Mouse (Mus musculus): ENCODE measurements at regions not wholly inside any gene's neighbourhood (a gene's known extent, or its start where the extent isn't known, plus 50 kb on each side); places are given as distances from the start of the nearest gene placed in this dataset.
A peak's percentile ranks its signal among the peaks of the same experiment; 100 is the strongest.

DNA sequence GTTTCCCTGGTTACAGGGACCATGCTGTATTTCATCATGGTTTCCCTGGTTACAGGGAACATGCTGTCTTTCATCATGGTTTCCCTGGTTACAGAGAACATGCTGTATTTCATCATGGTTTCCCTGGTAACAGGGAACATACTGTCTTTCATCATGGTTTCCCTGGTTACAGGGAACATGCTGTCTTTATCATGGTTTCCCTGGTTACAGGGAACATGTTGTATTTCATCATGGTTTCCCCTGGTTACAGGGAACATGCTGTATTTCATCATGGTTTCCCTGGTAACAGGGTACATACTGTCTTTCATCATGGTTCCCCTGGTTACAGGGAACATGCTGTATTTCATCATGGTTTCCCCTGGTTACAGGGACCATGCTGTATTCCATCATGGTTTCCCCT lies 1579.5 kb downstream of the 4930444P10Rik start:
- Histone ChIP-seq H3K4me1 (replicated peaks; ENCODE audit: control insufficient read depth, insufficient read depth, low read length) (no peaks in the 10 kb centered on the region), H3K27ac (ENCODE audit: low read length) (no peak overlapping the region), H3K36me3 (ENCODE audit: control insufficient read depth, insufficient read depth) (no peaks in the 10 kb centered on the region), H3K9ac (replicated peaks; ENCODE audit: low read depth, low read length) (no peak overlapping the region), H3K27me3 (replicated peaks; ENCODE audit: control insufficient read depth, insufficient read depth, low read length) (0 out of 2 replicates have a peak, but pooled peaks cover 2% of the 10 kb centered on the region), H3K9me3 (ENCODE audit: control insufficient read depth, low read length) (no peaks in the 10 kb centered on the region), H3K4me3 (replicated peaks; ENCODE audit: low read length) (no peak overlapping the region), H3K4me2 (ENCODE audit: low read length) (no peak overlapping the region)
- no peak for ATAC-seq

DNA sequence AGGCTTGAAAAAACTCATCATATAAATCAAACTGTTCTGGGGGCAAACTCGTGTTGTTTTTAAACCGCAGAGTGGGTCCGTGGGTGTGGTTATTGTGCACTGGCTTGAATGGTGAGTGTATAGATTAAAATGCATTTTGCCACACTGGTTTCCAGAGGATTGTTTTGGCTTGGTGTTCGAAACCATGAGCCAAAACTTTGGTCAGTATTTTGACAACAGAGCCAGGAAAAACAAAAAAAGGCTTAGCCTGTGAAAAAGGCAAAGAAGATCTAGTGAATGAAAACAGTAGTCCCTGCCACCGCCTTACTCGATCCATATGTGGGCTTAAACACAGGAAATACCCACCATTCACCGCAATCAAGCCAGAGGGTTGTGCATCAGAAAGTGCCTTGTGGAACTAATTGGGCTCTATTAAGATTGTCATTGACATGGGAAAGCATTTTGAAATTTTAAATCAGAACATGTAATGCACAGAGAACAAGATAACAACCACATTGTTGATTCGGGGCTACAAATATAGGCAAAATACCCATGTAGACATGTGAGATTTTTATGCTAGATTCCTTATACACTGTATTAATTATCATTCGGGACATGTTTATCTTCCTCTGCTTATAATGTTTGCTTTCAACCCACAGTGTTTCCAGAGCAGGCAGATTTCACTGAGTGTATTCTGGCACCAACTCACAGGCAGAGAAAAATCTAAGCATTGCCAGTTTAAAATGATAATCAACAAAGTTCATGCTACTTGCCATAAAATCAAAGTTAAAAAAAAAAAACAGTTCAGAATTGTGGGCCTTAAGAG lies 1580.4 kb downstream of the 4930444P10Rik start:
- Histone ChIP-seq H3K9me3 (ENCODE audit: control insufficient read depth, low read length) (no peaks in the 10 kb centered on the region), H3K4me2 (ENCODE audit: low read length) (no peak overlapping the region), H3K27ac (ENCODE audit: low read length) (no peak overlapping the region), H3K4me1 (replicated peaks; ENCODE audit: control insufficient read depth, insufficient read depth, low read length) (no peaks in the 10 kb centered on the region), H3K36me3 (ENCODE audit: control insufficient read depth, insufficient read depth) (no peaks in the 10 kb centered on the region), H3K4me3 (replicated peaks; ENCODE audit: low read length) (no peak overlapping the region), H3K9ac (replicated peaks; ENCODE audit: low read depth, low read length) (no peak overlapping the region), H3K27me3 (replicated peaks; ENCODE audit: control insufficient read depth, insufficient read depth, low read length) (peaks cover 5% of the 10 kb centered on the region)
- WGBS: 40% methylated on average over 9 of the region's 9 CpGs
- no peak; the same call in 1 of the 2 replicates for ATAC-seq

DNA sequence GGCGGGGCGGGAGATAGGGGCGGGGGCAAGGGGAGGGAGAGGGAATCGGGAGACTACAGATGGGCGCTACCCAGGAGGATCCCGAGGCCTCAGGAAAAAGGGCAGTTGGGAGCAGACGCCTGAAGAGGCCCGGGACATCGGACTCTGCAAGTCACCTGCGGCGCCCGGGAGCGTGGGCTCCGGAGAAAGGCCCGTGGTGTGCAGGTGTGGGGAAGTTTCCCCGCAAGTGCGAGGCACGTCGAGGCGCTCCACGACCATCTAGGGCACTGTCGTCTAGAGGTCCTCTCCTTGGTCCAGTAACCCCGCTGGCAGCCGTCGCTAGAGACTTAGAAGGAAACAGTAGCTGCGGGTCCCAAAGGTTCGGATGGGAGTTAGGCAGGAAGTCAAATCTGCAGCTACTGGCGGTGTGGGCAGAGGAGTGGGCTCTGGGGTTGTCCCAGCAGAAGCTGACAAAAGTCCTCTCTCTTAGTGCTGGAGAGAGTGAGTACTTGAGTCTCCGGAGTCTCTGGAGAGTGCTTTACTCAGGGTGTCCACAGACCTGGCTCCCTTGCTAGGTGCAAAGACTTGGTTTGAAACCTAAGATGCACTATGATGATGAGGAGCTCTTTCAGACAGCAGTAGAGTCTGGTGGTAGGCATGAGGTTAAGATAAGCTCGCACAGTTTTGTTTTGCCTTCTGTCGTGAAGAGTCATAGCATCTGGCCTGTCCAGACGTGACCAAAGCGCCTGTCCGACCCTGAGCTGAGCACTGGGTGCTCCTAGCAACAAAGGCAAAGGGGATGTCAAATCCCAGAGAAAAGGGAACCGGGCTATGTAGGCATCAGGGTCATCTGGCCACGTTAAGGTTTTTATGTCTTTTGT lies 1586.1 kb downstream of the 4930444P10Rik start:
- Histone ChIP-seq H3K4me1 (replicated peaks; ENCODE audit: control insufficient read depth, insufficient read depth, low read length) (peaks cover 10% of the 10 kb centered on the region), H3K36me3 (ENCODE audit: control insufficient read depth, insufficient read depth) (no peaks in the 10 kb centered on the region), H3K27ac (ENCODE audit: low read length) (no peak overlapping the region), H3K9ac (replicated peaks; ENCODE audit: low read depth, low read length) (peak overlapping the region; percentile 41), H3K4me3 (replicated peaks; ENCODE audit: low read length) (peak overlapping the region; percentile 42), H3K9me3 (ENCODE audit: control insufficient read depth, low read length) (no peaks in the 10 kb centered on the region), H3K27me3 (replicated peaks; ENCODE audit: control insufficient read depth, insufficient read depth, low read length) (peaks cover 29% of the 10 kb centered on the region), H3K4me2 (ENCODE audit: low read length) (peak overlapping the region; percentile 68)
- peak; percentile 9; the same call in 1 of the 2 replicates for ATAC-seq
- 8% methylated on average over 35 of the region's 36 CpGs for WGBS

DNA sequence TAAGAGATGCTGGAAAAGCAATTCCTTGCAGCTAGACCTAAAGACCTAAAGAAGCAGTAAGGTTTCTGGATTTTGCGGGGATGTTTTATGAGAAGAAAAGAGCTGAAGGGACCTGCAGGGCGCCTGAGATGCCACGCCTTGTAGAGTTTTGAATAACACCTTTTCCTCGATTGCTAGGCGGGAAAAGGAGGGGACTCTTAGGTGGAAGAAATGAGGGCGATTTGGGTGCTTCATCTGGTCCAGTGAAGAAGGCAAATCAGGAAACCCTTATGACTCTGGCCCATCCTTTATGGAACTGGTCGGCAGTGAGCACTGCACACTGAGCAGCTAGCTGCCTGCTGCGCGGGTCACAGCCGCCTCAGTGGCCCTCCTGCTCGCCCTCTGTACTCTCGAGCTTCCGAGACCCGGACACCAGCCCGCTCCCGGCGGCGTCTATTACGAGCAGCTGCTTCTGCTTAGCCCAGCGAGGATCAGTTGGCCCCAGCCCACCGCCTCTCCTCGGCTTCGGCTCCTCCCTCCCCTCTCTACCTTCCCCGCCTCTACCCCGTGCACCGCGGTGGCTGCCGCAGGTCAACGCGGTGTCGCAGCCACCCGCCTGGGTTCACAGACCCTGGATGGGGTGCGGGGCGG lies 1586.8 kb downstream of the 4930444P10Rik start:
- Histone ChIP-seq H3K4me3 (replicated peaks; ENCODE audit: low read length) (peak overlapping the region; percentile 42), H3K9me3 (ENCODE audit: control insufficient read depth, low read length) (no peaks in the 10 kb centered on the region), H3K27ac (ENCODE audit: low read length) (no peak overlapping the region), H3K27me3 (replicated peaks; ENCODE audit: control insufficient read depth, insufficient read depth, low read length) (peaks cover 29% of the 10 kb centered on the region), H3K4me1 (replicated peaks; ENCODE audit: control insufficient read depth, insufficient read depth, low read length) (peaks cover 10% of the 10 kb centered on the region), H3K36me3 (ENCODE audit: control insufficient read depth, insufficient read depth) (no peaks in the 10 kb centered on the region), H3K4me2 (ENCODE audit: low read length) (peak overlapping the region; percentile 68), H3K9ac (replicated peaks; ENCODE audit: low read depth, low read length) (peak overlapping the region; percentile 41)
- WGBS: 3% methylated on average over 34 of the region's 34 CpGs
- peak; percentile 91 for ATAC-seq

DNA sequence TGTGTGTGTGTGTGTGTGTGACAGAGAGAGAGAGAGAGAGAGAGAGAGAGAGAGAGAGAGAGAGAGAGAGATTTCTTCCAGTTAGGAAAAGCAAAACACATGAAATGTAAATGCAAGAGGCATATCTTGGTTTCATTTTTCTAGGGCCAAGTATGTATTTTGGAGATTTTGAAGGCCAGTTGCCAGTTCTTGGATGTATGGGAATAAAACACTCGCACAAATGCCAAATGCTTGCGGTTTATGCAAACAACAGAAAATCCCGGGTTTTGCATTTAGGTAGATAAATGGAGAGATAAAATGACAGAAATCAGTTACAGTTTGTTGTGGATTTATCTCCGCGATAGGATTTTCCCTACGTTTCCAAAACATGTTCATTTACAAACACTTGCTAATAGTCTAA lies 1587.4 kb downstream of the 4930444P10Rik start:
- Histone ChIP-seq H3K36me3 (ENCODE audit: control insufficient read depth, insufficient read depth) (no peaks in the 10 kb centered on the region), H3K9ac (replicated peaks; ENCODE audit: low read depth, low read length) (no peak overlapping the region), H3K4me3 (replicated peaks; ENCODE audit: low read length) (no peak overlapping the region), H3K27ac (ENCODE audit: low read length) (no peak overlapping the region), H3K27me3 (replicated peaks; ENCODE audit: control insufficient read depth, insufficient read depth, low read length) (peaks cover 29% of the 10 kb centered on the region), H3K9me3 (ENCODE audit: control insufficient read depth, low read length) (no peaks in the 10 kb centered on the region), H3K4me2 (ENCODE audit: low read length) (peak overlapping the region; percentile 68; the same call in 1 of the 2 replicates), H3K4me1 (replicated peaks; ENCODE audit: control insufficient read depth, insufficient read depth, low read length) (peaks cover 10% of the 10 kb centered on the region)
- ATAC-seq: no peak
- WGBS: 11% methylated on average over 6 of the region's 6 CpGs

- WGBS: 3% methylated on average over 12 of the region's 12 CpGs
- H3K4me1 ChIP-seq (replicated peaks; ENCODE audit: control insufficient read depth, insufficient read depth, low read length): peaks cover 10% of the 10 kb centered on the region
- no peak for ATAC-seq
- no peak overlapping the region for H3K9ac ChIP-seq (replicated peaks; ENCODE audit: low read depth, low read length)
- H3K27ac ChIP-seq (ENCODE audit: low read length): no peak overlapping the region
- H3K36me3 ChIP-seq (ENCODE audit: control insufficient read depth, insufficient read depth): no peaks in the 10 kb centered on the region
- H3K9me3 ChIP-seq (ENCODE audit: control insufficient read depth, low read length): no peaks in the 10 kb centered on the region
- H3K4me2 ChIP-seq (ENCODE audit: low read length): no peak overlapping the region
- H3K27me3 ChIP-seq (replicated peaks; ENCODE audit: control insufficient read depth, insufficient read depth, low read length): peaks cover 29% of the 10 kb centered on the region
- no peak overlapping the region for H3K4me3 ChIP-seq (replicated peaks; ENCODE audit: low read length)
Measured at GRCm38 (mm10) chr1:14504767-14505343, 1588.3 kb downstream of the 4930444P10Rik start.

GRCm38 (mm10) chr1:14503881-14504742 lies 1589.0 kb downstream of the 4930444P10Rik start:
- Histone ChIP-seq H3K4me2 (ENCODE audit: low read length) (no peak overlapping the region), H3K27ac (ENCODE audit: low read length) (no peak overlapping the region), H3K27me3 (replicated peaks; ENCODE audit: control insufficient read depth, insufficient read depth, low read length) (peaks cover 29% of the 10 kb centered on the region), H3K36me3 (ENCODE audit: control insufficient read depth, insufficient read depth) (no peaks in the 10 kb centered on the region), H3K4me1 (replicated peaks; ENCODE audit: control insufficient read depth, insufficient read depth, low read length) (peaks cover 10% of the 10 kb centered on the region), H3K9me3 (ENCODE audit: control insufficient read depth, low read length) (no peaks in the 10 kb centered on the region), H3K9ac (replicated peaks; ENCODE audit: low read depth, low read length) (no peak overlapping the region), H3K4me3 (replicated peaks; ENCODE audit: low read length) (no peak overlapping the region)
- WGBS: 6% methylated on average over 17 of the region's 17 CpGs
- ATAC-seq: no peak

GRCm38 (mm10) chr1:14503193-14503800 lies 1589.8 kb downstream of the 4930444P10Rik start:
- H3K9me3 ChIP-seq (ENCODE audit: control insufficient read depth, low read length): no peaks in the 10 kb centered on the region
- H3K4me1 ChIP-seq (replicated peaks; ENCODE audit: control insufficient read depth, insufficient read depth, low read length): peaks cover 10% of the 10 kb centered on the region
- 19% methylated on average over 7 of the region's 7 CpGs for WGBS
- H3K27ac ChIP-seq (ENCODE audit: low read length): no peak overlapping the region
- H3K36me3 ChIP-seq (ENCODE audit: control insufficient read depth, insufficient read depth): no peaks in the 10 kb centered on the region
- no peak for ATAC-seq
- H3K4me2 ChIP-seq (ENCODE audit: low read length): no peak overlapping the region
- H3K4me3 ChIP-seq (replicated peaks; ENCODE audit: low read length): no peak overlapping the region
- no peak overlapping the region for H3K9ac ChIP-seq (replicated peaks; ENCODE audit: low read depth, low read length)
- peaks cover 28% of the 10 kb centered on the region for H3K27me3 ChIP-seq (replicated peaks; ENCODE audit: control insufficient read depth, insufficient read depth, low read length)

All from forebrain, embryonic 16.5 days (tissue).